Mouse (Mus musculus): ENCODE data around the gene Sh3bp5l.
"Not testable (repeated sequence)": the region's sequence is repeated elsewhere in the genome, so short reads cannot be mapped to it uniquely, and the experiment has no call there.

The Sh3bp5l gene

DNA sequence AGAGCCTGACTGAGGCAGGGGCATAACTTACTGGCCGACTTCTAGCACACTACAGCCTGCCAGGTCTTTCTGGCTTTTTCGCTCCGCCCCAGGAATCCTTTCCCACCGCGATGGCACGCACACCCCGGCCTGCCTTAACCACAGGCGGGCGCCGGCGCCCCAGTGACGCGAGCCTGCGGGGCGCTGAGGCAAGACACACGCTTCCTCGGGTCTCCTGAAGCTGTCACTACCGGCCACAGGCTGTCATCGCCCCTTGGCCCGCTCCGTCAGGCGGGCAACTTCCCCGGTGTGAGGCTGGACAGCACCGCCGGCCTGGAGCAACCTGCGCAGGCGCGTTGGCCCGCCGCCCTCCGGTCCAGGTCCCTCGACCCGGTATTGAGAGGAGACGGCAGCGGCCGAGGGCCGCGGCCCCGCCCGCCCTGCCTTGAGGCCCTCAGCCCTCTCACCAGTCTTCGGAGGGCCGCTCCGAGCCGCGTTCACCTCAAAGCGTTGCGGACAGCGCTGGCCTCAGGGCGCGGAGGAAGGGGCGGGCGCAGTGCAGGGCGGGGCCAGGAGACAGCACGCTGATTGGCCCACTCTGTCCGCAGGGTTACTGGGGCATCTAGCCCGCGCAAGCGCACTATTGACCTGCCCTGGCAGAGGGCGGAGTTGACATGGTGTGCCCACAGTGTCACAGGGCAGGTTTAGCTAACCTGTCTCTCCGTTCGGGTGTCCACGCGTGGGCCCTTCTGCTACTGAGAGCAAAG lies 7.5 kb upstream of the Sh3bp5l start:
- DNase-seq = peak; percentile 98

DNA sequence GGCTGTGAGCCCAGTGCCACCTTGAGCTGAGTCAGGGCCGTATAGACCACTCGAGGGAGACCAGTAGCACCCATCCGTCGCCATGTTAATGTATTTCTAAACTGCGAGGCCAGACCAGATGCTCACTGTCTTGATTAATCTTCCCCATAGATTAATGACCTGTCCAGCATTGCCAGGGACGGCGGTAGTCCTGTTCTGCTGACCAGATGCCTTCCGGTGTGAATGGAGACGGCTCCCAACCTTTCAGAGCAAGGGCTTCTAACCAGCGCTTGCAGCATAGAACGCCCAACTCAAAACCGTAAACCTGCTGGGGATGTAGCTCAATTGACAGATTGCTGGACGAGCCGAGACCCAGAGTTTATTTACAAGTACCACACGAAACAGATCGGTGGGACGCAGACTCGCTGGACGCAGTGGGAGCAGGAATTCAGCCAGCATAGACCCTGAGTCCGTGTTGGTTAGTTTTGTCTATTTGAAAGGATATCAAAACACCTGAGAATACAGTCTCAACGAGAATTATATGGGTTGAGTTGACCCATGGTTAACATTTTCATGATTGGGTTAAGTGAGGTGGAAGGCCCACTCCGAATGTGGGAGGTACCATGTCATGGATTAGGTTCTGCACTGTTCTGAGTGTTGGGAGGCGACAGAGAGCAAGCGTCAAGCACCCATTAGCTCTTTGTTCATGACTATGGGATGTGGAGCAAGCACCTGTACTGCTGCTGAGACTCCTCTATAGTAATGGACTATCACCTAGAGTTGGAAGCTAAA lies 6.8 kb upstream of the Sh3bp5l start:
- DNase-seq = no peak

DNA sequence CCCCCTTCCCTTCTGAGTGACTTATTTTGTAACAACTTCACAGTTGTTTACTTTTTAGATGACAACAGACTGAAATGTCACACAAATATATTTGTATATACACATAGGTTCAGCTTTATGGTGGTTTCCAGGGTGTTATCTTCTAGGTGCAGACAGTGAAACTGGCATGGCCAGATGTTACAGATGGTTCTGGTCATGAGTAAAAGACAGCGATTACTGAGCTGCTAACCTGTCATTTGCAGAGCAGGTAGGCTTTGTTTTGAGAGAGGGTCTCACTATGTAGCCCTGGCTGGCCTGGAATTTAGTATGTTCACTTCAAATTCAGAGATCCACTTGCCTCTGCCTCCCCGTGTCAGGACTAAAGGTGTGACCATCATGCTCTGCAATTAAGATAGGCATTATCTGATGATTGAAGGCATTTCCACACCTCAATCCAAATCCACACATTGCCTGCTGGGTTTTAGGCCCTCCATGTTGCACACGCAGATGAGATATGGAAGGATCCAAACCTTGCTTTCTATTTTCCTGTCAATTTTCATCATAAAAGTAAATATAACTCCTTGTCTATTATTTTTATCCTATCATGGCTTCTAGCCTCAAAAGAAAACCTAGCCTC lies 5.8 kb upstream of the Sh3bp5l start:
- no peak for DNase-seq

DNA sequence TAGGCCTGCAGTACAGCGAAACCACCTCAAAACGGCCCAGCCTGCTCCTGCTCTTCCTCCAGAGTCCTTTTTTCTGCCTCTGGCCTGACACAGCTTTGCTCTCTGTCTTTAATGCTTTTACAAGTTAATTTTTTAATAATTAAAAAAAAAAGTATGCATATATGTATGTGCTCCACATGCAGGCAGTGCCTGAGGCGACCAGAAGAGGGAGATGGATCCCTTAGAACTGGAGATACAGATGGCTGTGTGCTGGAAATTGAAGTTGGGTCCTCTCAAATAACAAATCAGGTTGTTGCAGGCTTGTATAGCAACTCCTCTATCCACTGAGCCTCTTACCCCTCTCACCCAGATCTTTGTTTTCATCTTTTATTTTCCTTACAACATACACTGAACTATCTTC lies 3.7 kb upstream of the Sh3bp5l start:
- peak; percentile 31 for DNase-seq

DNA sequence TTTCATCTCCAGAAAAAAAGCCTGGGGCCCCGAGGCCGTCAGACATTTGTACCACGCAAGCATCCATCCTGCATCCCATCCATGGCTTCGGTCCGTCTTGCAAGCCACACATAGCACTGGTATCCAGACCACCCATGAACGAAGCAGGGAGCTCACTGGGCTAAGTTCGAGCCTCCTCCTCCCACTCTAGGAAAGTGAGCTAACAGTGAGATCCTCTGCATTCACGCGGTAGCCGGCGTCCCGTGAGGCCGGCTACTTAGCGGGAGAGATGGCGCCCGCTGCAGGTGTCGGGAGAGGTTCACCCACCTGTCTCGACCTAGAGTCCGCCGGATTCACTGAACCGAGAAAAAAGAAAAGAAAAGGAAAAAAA lies 633 bp upstream of the Sh3bp5l start:
- DNase-seq = no peak

DNA sequence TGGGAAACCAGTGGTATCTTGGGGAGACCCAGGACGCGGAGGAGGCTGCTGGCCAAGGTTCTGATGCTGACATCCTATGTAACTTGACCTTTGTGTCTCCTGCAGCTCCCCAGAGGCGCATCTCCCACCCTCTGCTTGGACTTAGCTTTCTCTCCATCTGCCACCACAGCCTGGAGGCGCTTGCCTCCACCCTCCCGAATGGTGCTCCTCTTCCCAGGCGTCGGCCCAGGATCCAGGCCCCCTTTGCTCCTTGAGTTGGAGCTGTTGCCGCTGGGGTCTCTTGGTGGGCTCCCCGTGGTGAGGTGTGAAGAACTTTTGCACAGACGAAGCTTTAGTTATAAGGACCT lies 598 bp downstream of the Sh3bp5l start:
- DNase-seq = no peak

DNA sequence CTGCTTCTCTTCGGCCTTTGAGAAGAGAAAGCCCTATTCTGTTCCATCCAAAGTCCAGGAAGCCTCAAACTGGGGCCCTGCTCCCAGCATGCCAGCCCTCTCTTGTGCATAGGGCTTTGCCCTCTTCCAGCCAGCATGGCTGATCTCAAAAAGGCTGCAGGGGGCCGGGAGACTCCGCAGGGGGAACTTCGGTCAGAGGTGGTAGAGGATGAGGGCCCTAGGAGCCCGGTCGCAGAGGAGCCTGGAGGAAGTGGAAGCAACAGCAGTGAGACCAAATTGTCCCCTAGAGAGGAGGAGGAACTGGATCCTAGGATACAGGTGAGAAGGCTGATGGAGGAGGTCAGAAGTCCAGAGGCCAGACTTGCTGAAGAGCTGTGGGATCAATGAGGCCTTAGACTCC lies 1.0 kb downstream of the Sh3bp5l start:
- DNase-seq = no peak

DNA sequence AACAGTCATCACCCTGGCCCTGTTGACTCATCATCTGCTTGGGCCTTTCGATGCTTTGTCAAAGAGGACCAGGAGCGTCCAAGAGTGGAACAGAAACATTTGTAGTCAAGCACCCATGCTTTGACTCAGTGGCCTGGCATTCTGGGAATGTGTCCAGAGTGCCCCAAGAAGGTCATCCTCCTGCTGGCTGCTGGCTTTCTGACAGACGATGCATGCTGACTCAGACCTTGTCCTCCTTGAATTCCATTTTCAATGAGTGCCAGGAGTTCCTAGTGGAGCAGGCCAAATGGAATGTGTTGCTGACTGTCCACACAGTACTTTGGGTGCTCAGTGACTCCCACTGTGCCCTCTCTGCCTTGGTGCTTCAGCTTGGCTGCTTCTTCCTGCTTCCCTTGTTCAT lies 4.2 kb downstream of the Sh3bp5l start:
- DNase-seq = peak; percentile 48

DNA sequence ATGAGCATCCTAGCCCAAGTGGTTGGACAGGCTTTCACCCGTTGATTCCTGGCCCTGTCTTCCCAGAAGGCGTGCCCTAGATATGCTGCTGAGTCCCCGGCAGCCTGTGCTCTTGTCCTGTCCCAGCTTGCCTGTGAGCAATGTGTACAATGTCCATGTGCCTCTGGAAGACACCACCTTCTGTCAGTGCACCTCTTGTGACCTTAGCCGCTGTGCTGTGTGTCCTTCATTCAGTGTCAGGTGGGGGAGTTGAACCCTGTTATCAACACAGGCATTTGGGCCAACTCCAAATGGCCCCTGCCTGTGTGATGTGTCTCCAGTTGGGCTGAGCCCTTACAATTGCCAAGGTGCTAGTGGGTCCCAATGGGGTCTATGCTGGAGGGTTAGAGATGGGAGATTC lies 16.2 kb downstream of the Sh3bp5l start:
- no peak for DNase-seq

DNA sequence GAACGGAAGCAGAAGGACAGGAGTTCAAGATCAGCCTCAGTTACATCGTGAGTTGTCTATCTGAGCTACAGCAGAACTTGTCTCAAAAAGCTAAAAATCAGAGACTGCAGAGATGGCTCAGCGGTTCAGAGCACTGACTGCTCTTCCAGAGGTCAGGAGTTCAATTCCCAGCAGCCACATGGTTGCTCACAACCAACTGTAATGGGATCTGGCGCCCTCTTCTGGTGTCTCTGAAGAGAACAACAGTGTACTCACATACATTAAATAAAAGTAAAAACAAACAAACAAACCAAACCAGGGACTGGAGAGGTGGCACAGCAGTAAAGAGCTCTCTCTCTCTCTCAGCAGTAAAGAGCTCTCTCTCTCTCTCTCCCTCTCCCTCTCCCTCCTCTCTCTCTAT lies 20.1 kb downstream of the Sh3bp5l start:
- no peak for DNase-seq

DNA sequence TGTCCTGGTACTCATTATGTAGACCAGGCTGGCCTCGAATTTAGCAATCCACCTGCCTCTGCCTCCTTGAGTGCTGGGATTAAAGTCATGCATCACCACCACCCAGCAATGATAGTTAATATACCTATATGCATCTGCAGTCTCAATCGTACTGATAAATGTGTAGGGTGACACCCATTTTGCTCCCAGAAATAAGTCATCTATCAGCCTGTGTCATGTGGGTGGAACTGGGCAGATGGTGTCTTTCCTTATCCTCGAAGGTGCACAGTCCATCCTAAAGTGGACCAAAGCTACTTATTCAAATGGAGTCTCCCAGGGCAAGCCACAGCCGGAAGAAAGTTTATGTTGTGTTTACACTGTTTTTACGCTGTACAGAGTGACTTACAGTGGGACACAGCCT lies 20.7 kb downstream of the Sh3bp5l start:
- no peak for DNase-seq

DNA sequence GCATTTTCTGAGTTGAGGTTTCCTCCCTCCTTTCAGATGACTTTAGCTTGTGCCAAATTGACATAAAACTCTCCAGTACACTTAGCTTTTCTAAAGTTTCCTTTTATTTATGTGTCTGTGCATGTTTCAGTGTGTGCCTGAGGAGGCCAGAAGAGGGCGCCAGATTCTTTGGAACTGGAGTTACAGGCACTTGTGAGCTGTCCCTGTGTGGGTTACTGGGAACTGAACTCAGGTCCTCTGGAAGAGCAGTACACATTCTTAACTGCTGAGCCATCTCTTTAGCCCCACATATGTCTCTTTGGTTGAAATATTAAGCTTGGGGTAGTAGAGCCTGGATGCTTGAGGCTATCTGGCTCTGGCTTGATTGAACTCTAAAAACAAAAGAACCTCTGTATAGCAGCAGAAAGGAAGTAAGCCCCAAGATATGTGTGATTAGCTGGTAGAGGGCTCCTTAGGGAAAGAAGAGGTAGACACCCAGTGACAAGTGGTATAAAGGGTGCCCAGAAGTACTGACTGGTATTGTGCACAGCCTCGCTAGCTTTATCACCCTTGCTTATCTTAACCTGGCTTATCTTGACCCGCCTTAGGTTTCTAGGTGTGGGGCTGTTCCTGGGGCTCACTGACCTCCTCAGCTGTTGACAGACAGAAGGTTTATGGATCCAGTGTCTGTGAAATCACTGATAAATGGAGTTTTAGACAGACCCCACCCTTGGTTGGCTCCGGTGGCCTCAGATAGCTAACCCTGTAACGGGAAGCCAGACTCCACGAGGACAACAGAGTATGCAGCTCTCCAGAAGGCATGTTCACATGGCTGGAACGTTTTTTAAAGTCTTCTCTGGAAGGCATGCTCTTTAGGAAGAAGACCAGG lies 22.4 kb downstream of the Sh3bp5l start:
- DNase-seq = no peak

DNA sequence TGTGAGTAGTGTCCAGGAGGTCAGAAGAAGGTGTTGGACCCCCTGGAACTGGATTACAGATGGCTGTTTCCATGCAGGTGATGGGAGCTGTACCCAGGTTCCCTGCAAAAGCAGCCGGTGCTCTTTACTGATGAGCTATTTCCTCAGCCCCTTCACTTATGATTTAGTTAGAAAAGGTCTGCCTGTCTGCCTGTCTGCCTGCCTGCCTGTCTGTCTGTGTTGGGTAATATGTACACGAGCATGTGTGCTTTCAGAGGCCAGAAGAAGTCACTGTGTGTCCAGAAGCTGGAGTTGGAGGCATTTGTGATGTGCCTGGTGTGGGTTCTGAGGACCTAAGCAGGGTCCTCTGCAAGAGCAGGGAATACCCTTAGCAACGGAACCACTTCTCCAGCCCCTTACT lies 23.2 kb downstream of the Sh3bp5l start:
- DNase-seq = no peak

DNA sequence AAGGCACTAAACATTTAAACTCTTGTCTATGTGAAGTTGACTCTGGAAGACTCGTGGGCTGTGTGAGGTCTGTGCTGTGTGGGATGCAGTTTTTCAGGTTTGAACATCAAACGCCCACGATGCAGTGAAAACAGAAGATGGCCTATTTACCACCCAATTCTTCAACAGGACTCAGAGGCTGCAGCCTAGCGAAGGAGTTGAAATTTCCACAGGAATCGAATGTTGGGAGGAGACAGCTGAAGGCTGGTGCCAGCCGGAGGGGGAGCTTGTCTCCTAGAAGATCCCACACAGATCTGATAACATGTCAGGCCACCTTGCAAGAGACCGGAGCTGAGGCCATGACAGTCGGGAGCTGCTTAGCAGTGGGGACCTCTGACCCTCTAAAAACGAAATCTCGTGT lies 24.0 kb downstream of the Sh3bp5l start:
- DNase-seq = no peak

DNA sequence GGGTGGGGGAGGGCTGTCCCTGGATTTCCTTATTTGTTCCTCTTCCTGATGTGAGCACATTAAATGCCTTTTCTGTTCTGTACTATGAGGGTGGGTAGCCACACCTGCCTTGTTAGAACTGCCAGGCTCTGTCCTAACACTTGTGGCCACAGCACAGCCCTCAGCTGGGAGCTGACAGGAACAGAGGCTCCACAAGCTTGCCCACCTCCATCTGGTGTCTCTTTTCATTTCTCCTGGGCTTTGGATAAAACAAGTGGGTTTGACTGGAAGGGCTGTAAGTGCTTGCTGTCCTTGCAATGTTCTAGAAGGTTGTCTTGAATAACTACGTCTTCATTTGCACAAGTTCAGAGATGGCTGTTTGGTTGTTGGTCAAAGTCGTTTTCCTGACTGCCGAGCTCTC lies 24.4 kb downstream of the Sh3bp5l start:
- DNase-seq = no peak

DNA sequence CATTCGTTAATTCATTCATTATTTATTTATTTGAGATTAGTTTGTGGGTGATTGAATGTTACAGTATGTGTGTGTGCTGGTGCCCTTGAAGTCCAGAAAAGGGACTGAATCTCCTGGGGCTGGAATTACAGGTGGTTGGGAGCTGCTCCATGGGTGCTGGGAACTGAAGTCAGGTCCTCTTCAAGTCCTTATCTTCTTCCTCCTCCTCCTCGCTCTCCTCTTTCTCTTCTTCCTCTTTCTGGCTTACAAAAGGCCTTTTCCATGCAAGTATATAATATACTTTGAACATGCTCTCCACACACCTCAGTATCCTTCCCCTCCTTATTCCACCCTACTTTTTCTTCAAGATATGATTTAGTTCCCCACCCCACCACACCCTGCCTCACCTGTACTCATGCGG lies 26.5 kb downstream of the Sh3bp5l start:
- DNase-seq = no peak

DNA sequence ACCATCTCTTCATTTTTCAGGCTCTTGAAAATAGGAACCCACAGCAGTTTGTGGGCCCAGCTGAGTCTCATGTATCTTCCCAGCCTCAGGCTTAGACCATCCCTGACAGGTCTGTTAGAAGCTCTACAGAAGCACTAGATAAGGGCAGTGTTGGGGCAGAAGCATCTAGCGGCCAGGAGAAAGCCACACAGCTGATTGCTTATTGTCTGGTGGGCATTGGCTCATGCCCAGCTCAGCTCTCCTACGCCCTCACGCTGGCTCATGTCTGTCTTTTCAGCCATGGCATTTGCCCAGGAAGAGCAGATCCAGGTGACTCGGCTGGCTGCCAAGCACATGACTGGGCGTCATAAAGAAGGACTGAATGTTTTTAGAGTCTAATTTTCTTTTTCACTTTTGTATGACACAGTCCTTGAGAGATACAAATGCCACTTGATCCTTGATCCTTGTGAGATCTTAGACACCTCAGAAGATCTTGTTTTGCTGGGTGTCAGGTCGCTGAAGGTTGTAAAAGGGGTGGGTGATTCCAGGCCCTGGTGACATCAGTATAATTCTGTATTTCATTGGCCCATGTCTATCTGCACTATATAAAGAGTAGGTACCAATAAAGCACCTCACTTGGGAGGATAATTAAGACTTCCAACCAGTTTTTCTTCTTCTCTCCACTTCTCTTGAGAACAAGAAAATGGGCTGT lies 27.5 kb downstream of the Sh3bp5l start:
- no peak for DNase-seq

DNA sequence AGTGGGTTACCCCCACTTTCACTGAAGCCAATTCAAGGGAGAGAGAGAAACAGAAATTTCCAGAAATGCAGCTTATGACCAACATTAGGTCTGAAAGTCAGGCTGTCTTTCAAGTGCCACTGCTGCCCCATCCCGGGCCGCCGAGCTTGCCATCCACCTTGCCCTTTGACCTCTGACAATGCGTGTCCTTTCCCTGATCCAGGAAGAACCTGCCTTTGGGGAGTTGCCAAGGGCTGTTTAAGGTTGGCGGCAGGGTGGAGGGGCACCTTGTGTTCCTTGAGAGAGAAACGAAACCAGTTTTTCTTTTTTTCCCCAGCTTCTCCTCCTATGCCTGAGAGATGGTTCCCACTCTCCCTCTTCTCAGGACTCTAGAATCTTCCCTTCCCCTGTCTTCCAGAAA lies 32.0 kb downstream of the Sh3bp5l start:
- not testable (repeated sequence) for DNase-seq

DNA sequence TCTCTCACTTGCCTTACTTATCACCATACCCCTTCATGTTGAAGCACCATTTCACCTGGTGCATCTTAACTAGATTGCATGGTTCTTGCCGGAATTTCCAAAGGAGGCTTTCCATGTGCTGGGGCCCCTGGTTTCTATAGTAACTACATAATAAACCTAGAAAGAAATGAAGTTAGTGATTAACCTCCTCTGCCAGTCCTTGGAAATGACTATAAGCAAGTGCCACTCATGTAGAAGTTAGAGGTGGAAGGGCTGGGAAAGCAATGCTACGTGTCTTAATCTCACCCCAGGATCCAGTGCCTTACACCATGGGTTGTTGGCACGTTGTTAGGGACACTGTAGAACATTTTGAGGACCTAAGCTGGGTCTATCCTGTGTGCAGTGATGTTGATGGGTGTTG lies 33.9 kb downstream of the Sh3bp5l start:
- DNase-seq = no peak

DNA sequence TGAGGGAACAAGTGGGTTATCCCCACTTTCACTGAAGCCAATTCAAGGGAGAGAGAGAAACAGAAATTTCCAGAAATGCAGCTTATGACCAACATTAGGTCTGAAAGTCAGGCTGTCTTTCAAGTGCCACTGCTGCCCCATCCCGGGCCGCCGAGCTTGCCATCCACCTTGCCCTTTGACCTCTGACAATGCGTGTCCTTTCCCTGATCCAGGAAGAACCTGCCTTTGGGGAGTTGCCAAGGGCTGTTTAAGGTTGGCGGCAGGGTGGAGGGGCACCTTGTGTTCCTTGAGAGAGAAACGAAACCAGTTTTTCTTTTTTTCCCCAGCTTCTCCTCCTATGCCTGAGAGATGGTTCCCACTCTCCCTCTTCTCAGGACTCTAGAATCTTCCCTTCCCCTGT lies 35.7 kb downstream of the Sh3bp5l start:
- DNase-seq = not testable (repeated sequence)

DNA sequence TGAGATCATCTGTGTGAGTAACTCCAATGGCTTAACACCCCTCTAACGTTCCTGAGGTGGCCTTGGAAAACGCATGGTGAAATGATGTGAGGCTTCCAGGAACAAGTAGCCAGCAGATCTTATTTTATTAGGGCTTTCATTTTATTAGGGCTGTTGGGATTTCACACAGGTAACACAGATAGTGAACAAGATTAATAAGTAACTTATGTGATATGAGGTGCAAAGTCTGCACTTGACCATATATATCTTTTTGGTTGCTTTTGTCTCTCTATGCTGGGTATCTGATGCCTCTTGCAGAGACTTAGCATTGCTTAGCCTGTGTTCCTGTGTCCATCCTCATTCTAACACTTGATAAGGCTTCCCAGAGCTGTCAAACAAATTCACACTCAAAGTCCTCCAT lies 46.7 kb downstream of the Sh3bp5l start:
- DNase-seq = no peak

DNA sequence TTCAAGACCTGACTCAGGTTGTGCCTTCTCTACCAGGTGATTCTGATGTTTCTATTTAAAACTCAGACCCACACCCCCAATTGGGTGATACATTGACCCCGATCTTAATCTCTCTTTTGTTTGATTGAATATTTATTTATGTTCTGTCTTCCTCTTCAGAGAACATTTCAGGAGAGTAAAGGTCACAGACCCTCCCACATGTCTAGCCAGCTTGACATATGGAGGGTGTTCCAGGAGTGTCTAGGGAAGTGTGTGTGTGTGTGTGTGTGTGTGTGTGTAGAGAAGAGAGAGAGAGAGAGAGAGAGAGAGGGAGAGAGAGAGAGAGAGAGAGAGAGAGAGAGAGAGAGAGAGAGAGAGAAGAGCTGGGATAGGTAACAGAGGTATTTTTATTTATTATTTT lies 47.2 kb downstream of the Sh3bp5l start:
- DNase-seq = no peak

DNA sequence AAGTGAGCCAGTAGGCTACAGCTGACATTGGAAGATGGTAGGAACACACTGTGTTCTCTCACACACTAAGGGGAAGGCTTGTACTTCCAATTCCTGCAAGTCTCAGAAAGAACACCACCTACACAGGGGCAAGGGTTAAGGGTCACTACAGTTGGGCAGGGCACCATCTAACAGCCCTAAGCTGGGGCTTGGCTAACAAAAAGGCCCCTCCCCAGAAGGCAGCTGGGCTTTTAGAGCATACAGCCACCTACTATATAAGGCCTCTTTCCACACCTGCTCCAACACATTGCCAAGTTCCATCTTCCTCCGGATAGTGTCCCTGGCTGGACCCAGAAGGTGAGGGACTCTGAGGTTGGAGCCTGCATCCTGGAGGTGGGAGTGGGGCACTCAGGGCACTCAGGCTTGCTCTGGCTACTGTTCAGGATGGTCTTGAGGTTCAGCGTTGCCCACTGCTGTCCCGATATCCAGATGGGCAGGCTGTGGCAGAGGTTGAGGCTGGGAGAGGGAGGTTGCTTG lies 48.3 kb downstream of the Sh3bp5l start, which contains the start of gene Lypd8:
Gene Lypd8 (plus strand): TSS at position 281 of the 516 bp plus-strand sequence.
- no peak for DNase-seq

Data from lung, postnatal 10 days (tissue).